Mouse (Mus musculus) heart, embryonic 14.5 days (tissue): ENCODE measurements at regions not wholly inside any gene's neighbourhood (a gene's known extent, or its start where the extent isn't known, plus 50 kb on each side); places are given as distances from the start of the nearest gene placed in this dataset.
A peak's percentile ranks its signal among the peaks of the same experiment; 100 is the strongest.

Source experiments
- ATAC-seq: fragments of 200-750 bp; cut with Nextera tagmentation; 2 replicates; pipeline ENCODE4 v1.8.0; 2017; ENCODE audit warnings: low read depth, moderate TSS enrichment; ENCODE audit not compliant: insufficient number of reproducible peaks, insufficient read depth, low FRiP score
- H3K27ac ChIP-seq, 2 experiments: fragments of 200-500 bp in 1 of 2; fragments of 300-500 bp in 1 of 2; sonication (generic) in 1 of 2; replicated peaks in 1 of 2; 2 replicates each; pipeline ENCODE4 v1.5.1; 2012 to 2014; ENCODE audit warnings: low read depth in 2 of 2, low read length in 2 of 2, control low read depth in 1 of 2, mild to moderate bottlenecking in 1 of 2, mixed read lengths in 1 of 2; ENCODE audit not compliant: control insufficient read depth in 1 of 2, insufficient read depth in 1 of 2
- H3K27me3 ChIP-seq: fragments of 300-500 bp; sonication (generic); 2 replicates; pipeline ENCODE4 v1.6.1; 2014; ENCODE audit warnings: mild to moderate bottlenecking, low read length, control low read depth; ENCODE audit not compliant: control insufficient read depth, insufficient read depth
- H3K36me3 ChIP-seq: fragments of 300-500 bp; sonication (generic); 2 replicates; pipeline ENCODE4 v1.6.1; 2014; ENCODE audit warnings: mild to moderate bottlenecking, control low read depth, low read length, mixed read lengths; ENCODE audit not compliant: control insufficient read depth, insufficient read depth
- H3K4me1 ChIP-seq, 2 experiments: fragments of 200-500 bp in 1 of 2; fragments of 300-500 bp in 1 of 2; sonication (generic) in 1 of 2; 2 replicates each; pipeline ENCODE4 v1.6.1; 2012 to 2014; ENCODE audit warnings: low read length in 2 of 2, control low read depth in 1 of 2, mixed read lengths in 1 of 2; ENCODE audit not compliant: control insufficient read depth in 2 of 2, insufficient read depth in 2 of 2
- H3K4me2 ChIP-seq: fragments of 300-500 bp; sonication (generic); 2 replicates; pipeline ENCODE4 v1.6.1; 2014; ENCODE audit warnings: mild to moderate bottlenecking, low read length
- H3K4me3 ChIP-seq, 2 experiments: fragments of 200-500 bp in 1 of 2; fragments of 300-500 bp in 1 of 2; sonication (generic) in 1 of 2; 2 replicates each; pipeline ENCODE4 v1.5.1; 2012 to 2014; ENCODE audit warnings: low read length in 2 of 2, mild to moderate bottlenecking in 2 of 2, control low read depth in 1 of 2, low read depth in 1 of 2, moderate library complexity in 1 of 2; ENCODE audit not compliant: control insufficient read depth in 1 of 2, insufficient read depth in 1 of 2
- H3K9ac ChIP-seq: fragments of 300-500 bp; sonication (generic); 2 replicates; pipeline ENCODE4 v1.6.1; 2014; ENCODE audit warnings: mild to moderate bottlenecking, low read length
- H3K9me3 ChIP-seq: fragments of 300-500 bp; sonication (generic); 2 replicates; pipeline ENCODE4 v1.6.1; 2016; ENCODE audit warnings: low read length, control low read depth; ENCODE audit not compliant: control insufficient read depth
- WGBS: fragments of 180-500 bp; shearing (Covaris S2); extraction: QIAGEN DNeasy Blood & Tissue Kit; methylation state at CpG from one replicate; pipeline ENCODE4 v1.1.7; 2014; 5-methylcytosine and 5-hydroxymethylcytosine counted together

DNA sequence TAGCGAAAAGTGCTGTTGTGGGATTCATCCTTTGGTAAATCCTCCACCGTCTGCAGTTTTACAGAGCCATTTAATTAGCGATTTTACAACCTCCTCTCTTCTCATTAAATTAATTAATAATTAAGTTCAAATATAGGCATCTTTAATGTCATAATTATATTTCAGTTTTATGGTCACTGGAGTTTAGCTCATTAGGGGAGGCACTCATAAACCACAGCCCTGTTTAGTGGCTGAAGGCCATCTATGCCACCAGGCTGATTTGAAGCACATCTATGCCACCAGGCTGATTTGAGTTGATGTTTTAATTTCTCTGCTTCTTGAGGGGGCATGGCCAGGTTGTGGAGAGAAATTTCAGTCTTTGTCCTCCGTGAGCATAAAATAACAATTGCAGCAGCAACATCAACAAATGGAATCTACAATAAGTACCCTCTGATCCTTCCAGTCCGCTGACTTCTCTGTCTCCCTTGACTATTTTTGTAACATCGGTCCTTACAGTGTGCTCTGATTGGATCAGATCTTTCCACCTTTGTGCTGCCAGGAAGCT, 508.9 kb downstream of the Ofcc1 start:
- no peak overlapping the region for H3K4me2 ChIP-seq
- H3K36me3 ChIP-seq = no peaks in the 10 kb centered on the region
- H3K4me3 ChIP-seq = no peak overlapping the region
- 74% methylated on average over 6 of the region's 6 CpGs for WGBS
- no peak for ATAC-seq
- H3K4me1 ChIP-seq = no peaks in the 10 kb centered on the region
- no peaks in the 10 kb centered on the region for H3K9me3 ChIP-seq
- H3K9ac ChIP-seq = no peak overlapping the region
- no peak overlapping the region for H3K27ac ChIP-seq
- H3K27me3 ChIP-seq = no peaks in the 10 kb centered on the region

GRCm38 (mm10) chr13:39849391-39849790, 511.9 kb downstream of the Ofcc1 start:
- Histone ChIP-seq H3K27ac (no peak overlapping the region), H3K9ac (no peak overlapping the region), H3K4me3 (no peak overlapping the region), H3K4me1 (no peaks in the 10 kb centered on the region), H3K4me2 (no peak overlapping the region), H3K9me3 (no peaks in the 10 kb centered on the region), H3K27me3 (no peaks in the 10 kb centered on the region), H3K36me3 (no peaks in the 10 kb centered on the region)
- WGBS = 69% methylated on average over 1 of the region's 1 CpGs
- ATAC-seq = no peak

GRCm38 (mm10) chr13:39836053-39836584, 525.1 kb downstream of the Ofcc1 start:
- 55% methylated on average over 5 of the region's 5 CpGs for WGBS
- H3K9me3 ChIP-seq = no peaks in the 10 kb centered on the region
- no peak overlapping the region for H3K9ac ChIP-seq
- H3K27me3 ChIP-seq = no peaks in the 10 kb centered on the region
- H3K27ac ChIP-seq = no peak overlapping the region
- H3K36me3 ChIP-seq = no peaks in the 10 kb centered on the region
- no peak overlapping the region for H3K4me3 ChIP-seq
- H3K4me2 ChIP-seq = no peak overlapping the region
- no peaks in the 10 kb centered on the region for H3K4me1 ChIP-seq
- ATAC-seq = no peak

DNA sequence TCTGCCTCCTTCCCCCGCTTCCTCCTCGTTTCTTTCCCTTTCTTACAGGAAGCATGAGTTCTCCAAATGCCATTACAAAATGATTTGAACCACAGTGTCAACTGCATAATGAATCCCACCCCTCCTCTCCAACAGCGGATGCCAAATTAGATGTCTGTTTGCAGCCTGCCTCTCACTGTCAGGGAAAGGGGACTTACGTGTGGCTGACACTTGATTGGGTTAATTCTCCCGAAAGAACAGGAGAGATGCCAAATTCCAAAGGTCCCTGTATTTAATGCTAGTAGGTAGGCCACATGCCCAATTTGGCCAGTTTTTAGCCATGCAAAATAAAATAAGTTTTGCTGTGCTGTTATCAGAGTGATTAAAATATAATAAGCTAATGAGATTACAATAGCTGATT, 525.9 kb downstream of the Ofcc1 start:
- Histone ChIP-seq H3K9ac (no peak overlapping the region), H3K4me1 (no peaks in the 10 kb centered on the region), H3K27me3 (no peaks in the 10 kb centered on the region), H3K27ac (no peak overlapping the region), H3K36me3 (no peaks in the 10 kb centered on the region), H3K4me3 (no peak overlapping the region), H3K4me2 (no peak overlapping the region), H3K9me3 (no peaks in the 10 kb centered on the region)
- WGBS = 49% methylated on average over 5 of the region's 5 CpGs
- ATAC-seq = no peak

DNA sequence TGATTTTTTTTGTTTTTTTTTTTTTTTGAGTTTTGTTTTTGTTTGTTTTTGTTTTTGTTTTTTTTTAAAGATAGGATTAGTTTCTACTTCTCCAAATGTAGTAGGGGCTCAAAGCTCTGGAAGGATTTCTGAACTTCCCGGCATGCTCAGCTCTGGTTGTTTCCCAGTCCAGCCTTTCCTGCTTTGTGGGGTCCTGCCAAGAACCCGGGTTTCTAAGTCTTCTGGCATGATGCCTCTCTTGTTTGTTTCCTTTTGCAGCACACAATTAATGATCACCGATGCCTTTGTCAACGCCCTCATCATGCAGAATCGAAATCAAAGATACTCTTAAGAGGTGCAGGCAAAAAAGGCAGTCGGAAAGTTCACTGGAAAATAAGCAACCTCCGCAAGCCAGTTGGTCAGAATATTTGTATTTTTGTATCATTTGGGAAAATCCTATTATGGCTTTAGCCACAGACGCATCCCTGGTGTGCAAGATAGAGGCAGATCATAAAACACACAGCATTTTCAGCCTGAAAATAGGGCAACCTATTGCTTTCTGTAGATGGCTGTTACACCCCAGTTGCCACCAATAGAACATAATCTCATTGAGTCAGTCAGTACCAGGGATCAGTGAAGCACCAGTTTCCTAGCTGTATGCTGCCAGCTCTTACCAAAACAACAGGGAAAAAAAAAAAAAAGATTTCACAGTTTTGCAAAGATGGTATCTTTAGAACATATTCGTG, 526.6 kb downstream of the Ofcc1 start:
- Histone ChIP-seq H3K4me2 (no peak overlapping the region), H3K4me1 (no peaks in the 10 kb centered on the region), H3K9me3 (no peaks in the 10 kb centered on the region), H3K9ac (no peak overlapping the region), H3K27ac (no peak overlapping the region), H3K36me3 (no peaks in the 10 kb centered on the region), H3K27me3 (no peaks in the 10 kb centered on the region), H3K4me3 (no peak overlapping the region)
- 79% methylated on average over 9 of the region's 9 CpGs for WGBS
- ATAC-seq = no peak

DNA sequence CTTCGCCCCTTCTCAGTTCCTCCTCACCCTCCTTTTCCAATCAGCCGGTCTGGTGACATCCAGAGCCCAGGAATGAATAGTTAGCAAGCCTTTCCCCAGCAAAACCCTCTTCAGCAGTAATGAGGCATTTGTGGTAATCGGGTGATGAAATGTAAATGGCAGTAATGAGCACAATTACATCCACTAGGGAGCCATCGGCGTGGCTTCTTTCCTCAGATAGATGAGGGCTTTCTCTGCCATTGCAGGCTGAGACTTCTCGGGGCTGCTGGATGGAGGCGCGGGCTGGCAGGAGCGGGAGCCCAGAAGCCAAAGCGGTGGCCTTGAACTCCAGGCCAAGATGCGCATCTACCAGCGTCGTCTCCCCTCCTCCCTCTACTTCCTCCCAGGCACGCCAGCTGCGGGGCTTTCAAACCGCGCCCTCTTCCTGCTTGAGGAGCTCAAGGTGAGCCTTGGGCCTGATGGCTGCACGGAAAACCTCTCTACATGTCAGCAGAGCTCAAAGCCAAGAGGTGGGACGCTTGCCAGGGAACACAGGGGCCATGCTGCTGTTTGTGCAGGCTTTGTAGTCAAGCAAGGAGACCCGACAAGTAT, 537.2 kb downstream of the Ofcc1 start:
- whole genome bisulfite sequencing = 2% methylated on average over 20 of the region's 20 CpGs
- Histone ChIP-seq H3K27ac (peak overlapping the region; percentile 17 to 39; a peak in 3 of 4 replicates), H3K9me3 (no peaks in the 10 kb centered on the region), H3K27me3 (no peaks in the 10 kb centered on the region), H3K36me3 (no peaks in the 10 kb centered on the region), H3K4me1 (peaks cover 16 to 21% of the 10 kb centered on the region in 2 experiments), H3K4me3 (peak overlapping the region; percentile 40), H3K9ac (peak overlapping the region; percentile 57), H3K4me2 (peak overlapping the region; percentile 83)
- 0 out of 2 replicates have a peak, but pooled peaks have one; percentile 35 for ATAC-seq

- Histone ChIP-seq H3K4me3 (peak overlapping the region; percentile 40), H3K27me3 (no peaks in the 10 kb centered on the region), H3K36me3 (no peaks in the 10 kb centered on the region), H3K9ac (peak overlapping the region; percentile 57), H3K4me2 (peak overlapping the region; percentile 83), H3K27ac (peak overlapping the region in 1 of 2 experiments; percentile 17; a peak in 1 of 4 replicates), H3K9me3 (no peaks in the 10 kb centered on the region), H3K4me1 (peaks cover 16 to 21% of the 10 kb centered on the region in 2 experiments)
- 0 out of 2 replicates have a peak, but pooled peaks have one; percentile 39 for ATAC-seq
- 3% methylated on average over 15 of the region's 15 CpGs for WGBS
Observed at GRCm38 (mm10) chr13:39823346-39823954, 537.8 kb downstream of the Ofcc1 start.
